Mouse (Mus musculus) liver, postnatal 0 days (tissue): ENCODE measurements around the gene Nme6. TPM values are rescaled to one million over a fixed set of nuclear protein-coding genes. Genes with fewer than 3 reads are reported as not detected.

ENCODE experiments used
- ATAC-seq: fragments of 200-750 bp; cut with Nextera tagmentation; 2 replicates; pipeline ENCODE4 v1.8.0; 2017; ENCODE audit warnings: mild to moderate bottlenecking, moderate library complexity
- DNase-seq: peaks from one replicate; pipeline ENCODE4 v3.0.0-alpha.2; 2016
- H3K27ac ChIP-seq: fragments of 300-500 bp; sonication (generic); 2 replicates; pipeline ENCODE4 v1.5.1; 2014; ENCODE audit warnings: antibody characterized with exemption, moderate library complexity, mild to moderate bottlenecking, low read depth
- H3K27me3 ChIP-seq: fragments of 300-500 bp; sonication (generic); 2 replicates; pipeline ENCODE4 v1.6.1; 2014; ENCODE audit warnings: low read length, control low read depth, mixed read lengths; ENCODE audit not compliant: insufficient read depth
- H3K36me3 ChIP-seq: fragments of 300-500 bp; sonication (generic); replicated peaks from 2 replicates; pipeline ENCODE4 v1.6.1; 2014; ENCODE audit warnings: mild to moderate bottlenecking, control low read depth, low read length, moderate library complexity, mixed read lengths; ENCODE audit not compliant: insufficient read depth
- H3K4me1 ChIP-seq: fragments of 300-500 bp; sonication (generic); 2 replicates; pipeline ENCODE4 v1.6.1; 2014; ENCODE audit warnings: antibody characterized with exemption, mild to moderate bottlenecking, control low read depth; ENCODE audit not compliant: insufficient read depth
- H3K4me2 ChIP-seq: fragments of 300-500 bp; sonication (generic); 2 replicates; pipeline ENCODE4 v1.6.1; 2014; ENCODE audit warnings: low read depth, mild to moderate bottlenecking, low read length, moderate library complexity, mixed read lengths
- H3K4me3 ChIP-seq: fragments of 300-500 bp; sonication (generic); 2 replicates; pipeline ENCODE4 v1.5.1; 2014; ENCODE audit warnings: low read depth, low read length
- H3K9ac ChIP-seq: fragments of 300-500 bp; sonication (generic); replicated peaks from 2 replicates; pipeline ENCODE4 v1.6.1; 2014; ENCODE audit warnings: mild to moderate bottlenecking, moderate library complexity
- H3K9me3 ChIP-seq: fragments of 300-500 bp; sonication (generic); 2 replicates; pipeline ENCODE4 v1.6.1; 2016; ENCODE audit warnings: mild to moderate bottlenecking, control low read depth, low read length, mixed read lengths
- CTCF ChIP-seq: sonication (generic); IDR thresholded peaks from 2 replicates; pipeline ENCODE4 v1.5.1; 2016; ENCODE audit warnings: antibody characterized with exemption, low read depth
- EP300 ChIP-seq: IDR thresholded peaks from 2 replicates; pipeline ENCODE4 v1.6.1; 2016; ENCODE audit warnings: antibody characterized with exemption, low read depth, mild to moderate bottlenecking
- WGBS: fragments of 180-500 bp; shearing (Covaris S2); extraction: QIAGEN DNeasy Blood & Tissue Kit; methylation state at CpG from one replicate; pipeline ENCODE4 v1.1.7; 2014; ENCODE audit not compliant: insufficient replicate concordance; 5-methylcytosine and 5-hydroxymethylcytosine counted together
- microRNA-seq: library from miRNA; unstranded; fragments of <30 nt; microRNA quantifications from one replicate; pipeline ENCODE4, GENCODE M21; 2016
- polyA plus RNA-seq: library from polyadenylated mRNA; unstranded; fragments of >200 nt; fragmentation: Nextera tagmentation; extraction: Ambion mirVana; gene quantifications from 2 replicates; pipeline ENCODE4 v1.2.1, GENCODE M21; 2015

The Nme6 gene
- polyA plus RNA-seq, 1 experiment from 2014 or later, result 30.7 TPM

DNA sequence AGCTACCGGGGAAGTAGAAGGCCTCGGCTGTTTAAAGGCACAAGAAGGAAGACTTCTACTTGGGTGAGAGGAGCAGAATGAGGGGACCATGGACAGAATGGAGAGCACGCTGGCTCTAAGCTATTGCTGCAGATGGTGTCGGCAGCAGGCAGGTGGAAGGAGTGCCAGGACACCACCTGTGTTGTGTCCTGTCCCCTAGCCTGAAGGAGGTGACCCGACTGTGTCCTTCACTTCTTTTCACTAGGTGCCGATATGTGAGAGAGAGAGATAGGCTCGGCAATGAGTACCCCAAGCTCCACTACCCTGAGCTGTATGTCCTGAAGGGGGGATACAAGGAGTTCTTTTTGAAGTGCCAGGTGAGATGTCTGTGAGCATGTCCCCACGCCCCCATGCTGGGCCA is 59.0 kb downstream of the Nme6 start:
- Histone ChIP-seq H3K27ac (no peak overlapping the region), H3K9me3 (no peaks in the 10 kb centered on the region), H3K4me2 (no peak overlapping the region), H3K4me1 (no peaks in the 10 kb centered on the region; the same call in 1 of the 2 replicates), H3K9ac (no peak overlapping the region), H3K27me3 (no peaks in the 10 kb centered on the region), H3K4me3 (no peak overlapping the region), H3K36me3 (peaks cover 72% of the 10 kb centered on the region)
- ATAC-seq, result no peak
- WGBS, result 93% methylated on average over 8 of the region's 8 CpGs
- TF ChIP-seq CTCF (no peak), EP300 (no peak)
- no peak for DNase-seq

Small RNA genes within 50 kb of the gene (microRNA-seq; reads per million reads assigned to microRNA genes)
- 2.4 reads per million for gene Mir7089

Other genes starting within 250 kb of the Nme6 start
- gene Fbxw24, start 206.7 kb upstream of the Nme6 start, polyA plus RNA-seq, result not detected in 2 replicates
- not detected in 2 replicates for gene Fbxw25, start 168.1 kb upstream of the Nme6 start, polyA plus RNA-seq
- gene Fbxw18, start 130.0 kb upstream of the Nme6 start, polyA plus RNA-seq, result not detected in 2 replicates
- not detected in 2 replicates for gene Fbxw26, start 86.7 kb upstream of the Nme6 start, polyA plus RNA-seq
- not detected in 2 replicates for gene Fbxw27, start 42.1 kb upstream of the Nme6 start, polyA plus RNA-seq
- gene Spink8, start 20.5 kb upstream of the Nme6 start, polyA plus RNA-seq, result not detected in 2 replicates
- 659 and 684 TPM in 2 replicates for gene Camp, start 16.9 kb downstream of the Nme6 start, polyA plus RNA-seq
- gene Cdc25a, start 42.8 kb downstream of the Nme6 start, polyA plus RNA-seq, result 7.5 and 7.8 TPM in 2 replicates
- 6.3 and 7.7 TPM in 2 replicates for gene Map4, start 98.7 kb downstream of the Nme6 start, polyA plus RNA-seq